Mouse (Mus musculus) E14TG2a.4 (cell line): ENCODE measurements at regions not wholly inside any gene's neighbourhood (a gene's known extent, or its start where the extent isn't known, plus 50 kb on each side); places are given as distances from the start of the nearest gene placed in this dataset.

Experiments used
- CTCF ChIP-seq: conservative IDR thresholded peaks from 2 replicates; pipeline ENCODE4 v1.5.1; 2014; ENCODE audit warnings: low read length
- NANOG ChIP-seq: IDR thresholded peaks from 2 replicates; pipeline ENCODE4 v1.6.1; 2014; ENCODE audit warnings: borderline replicate concordance, low read length, mixed read lengths
- POU5F1 ChIP-seq: IDR thresholded peaks from 2 replicates; pipeline ENCODE4 v1.6.1; 2014; ENCODE audit warnings: low read length, borderline replicate concordance

- no peak for TF ChIP-seq CTCF
- TF ChIP-seq NANOG = no peak
- TF ChIP-seq POU5F1 = no peak
Measured at GRCm38 (mm10) chr5:74880048-74880437, 164.5 kb downstream of the Chic2 start.
